Mouse (Mus musculus): Measurements from ENCODE around the gene Ctr9.

DNA sequence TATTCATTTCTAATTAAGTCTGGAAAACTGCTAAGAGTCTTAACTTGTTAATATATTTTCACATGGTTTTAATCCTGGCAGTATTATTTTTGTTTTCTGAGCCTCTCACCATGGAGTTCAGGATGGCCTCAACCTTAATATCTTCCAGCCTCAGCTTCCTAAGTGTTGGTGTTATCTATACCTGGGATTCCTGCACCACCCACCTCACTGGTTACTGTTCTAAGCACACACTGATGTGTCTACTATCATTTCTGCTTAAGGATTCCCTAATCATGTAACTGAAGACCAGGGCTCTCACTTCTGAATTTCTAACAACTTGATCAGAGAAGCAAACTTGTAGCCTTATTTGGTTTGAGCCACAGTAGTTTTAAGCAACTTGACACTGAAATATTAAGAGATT is 56.4 kb downstream of the Ctr9 start:
- no peak for TF ChIP-seq POLR2A (IDR thresholded peaks at IDR 0.05; ENCODE audit: borderline replicate concordance, extremely low read depth, low read depth, low read length)
- TF ChIP-seq CTCF (IDR thresholded peaks at IDR 0.05; ENCODE audit: insufficient read depth, low read length): no peak

Measured in lung, adult 2 months (tissue).